In genomic region chr10:71284131-71284510, GRCm38 (mm10) we compare ENCODE assay signal across 8 mouse cellular contexts. TPM values are rescaled to one million over a fixed set of nuclear protein-coding genes. Genes with fewer than 3 reads are reported as not detected.
DNase-seq lines count a peak whose midpoint lies in the region; ATAC-seq and TF ChIP-seq lines count a peak whose summit lies in the region.

No protein-coding gene starts in this region.

- ATAC-seq in embryonic facial prominence, embryonic 13.5 days (ENCODE audit: insufficient number of reproducible peaks, insufficient read depth, low FRiP score, low TSS enrichment, low read depth): no peak
- ATAC-seq in intestine, embryonic 14.5 days (replicated peaks; ENCODE audit: low FRiP score, low TSS enrichment, low read depth): no peak
- no peak for ATAC-seq in neural tube, embryonic 12.5 days (ENCODE audit: low FRiP score, low read depth)

- H3K4me2 ChIP-seq in embryonic facial prominence, embryonic 13.5 days: peak overlapping the region; percentile 74
- H3K4me2 ChIP-seq in intestine, embryonic 14.5 days (ENCODE audit: low read length): peak overlapping the region; percentile 67
- H3K4me2 ChIP-seq in neural tube, embryonic 12.5 days (replicated peaks): peak overlapping the region; percentile 70

- peak overlapping the region; percentile 76 for H3K4me3 ChIP-seq in left cerebral cortex, adult 2 months
- peak overlapping the region; percentile 90 for H3K4me3 ChIP-seq in embryonic facial prominence, embryonic 13.5 days
- H3K4me3 ChIP-seq in intestine, embryonic 14.5 days (ENCODE audit: low read depth, low read length): peak overlapping the region; percentile 94
- H3K4me3 ChIP-seq in neural tube, embryonic 12.5 days: peak overlapping the region; percentile 89

- H3K9me3 ChIP-seq in embryonic facial prominence, embryonic 13.5 days: no peaks in the 10 kb centered on the region
- H3K9me3 ChIP-seq in intestine, embryonic 14.5 days (ENCODE audit: control insufficient read depth, low read length): no peaks in the 10 kb centered on the region
- no peaks in the 10 kb centered on the region for H3K9me3 ChIP-seq in neural tube, embryonic 12.5 days

- H3K27ac ChIP-seq in left cerebral cortex, adult 2 months: peak overlapping the region; percentile 90
- 0 out of 2 replicates have a peak overlapping the region, but pooled peaks have one; percentile 51 for H3K27ac ChIP-seq in embryonic facial prominence, embryonic 13.5 days
- peak overlapping the region; percentile 33; the same call in 1 of the 2 replicates for H3K27ac ChIP-seq in intestine, embryonic 14.5 days (ENCODE audit: low read depth)
- H3K27ac ChIP-seq in neural tube, embryonic 12.5 days: peak overlapping the region; percentile 60

- WGBS in embryonic facial prominence, embryonic 13.5 days: 13% methylated on average over 8 of the region's 8 CpGs
- WGBS in intestine, embryonic 14.5 days: 13% methylated on average over 8 of the region's 8 CpGs
- WGBS in neural tube, embryonic 12.5 days: 9% methylated on average over 8 of the region's 8 CpGs

- peaks cover 22% of the 10 kb centered on the region for H3K4me1 ChIP-seq in embryonic facial prominence, embryonic 13.5 days
- peaks cover 16% of the 10 kb centered on the region for H3K4me1 ChIP-seq in intestine, embryonic 14.5 days (replicated peaks; ENCODE audit: control insufficient read depth, insufficient read depth, low read length)
- H3K4me1 ChIP-seq in neural tube, embryonic 12.5 days: peaks cover 23% of the 10 kb centered on the region

- intact Hi-C loops in left cerebral cortex, adult 2 months (cut with DNase I): no loop called here
- intact Hi-C loops in left cerebral cortex, postnatal 14 days (cut with DNase I): no loop called here

- H3K9ac ChIP-seq in embryonic facial prominence, embryonic 13.5 days: peak overlapping the region; percentile 94
- H3K9ac ChIP-seq in intestine, embryonic 14.5 days (ENCODE audit: low read length): peak overlapping the region; percentile 91
- peak overlapping the region; percentile 95 for H3K9ac ChIP-seq in neural tube, embryonic 12.5 days

- 0 out of 2 replicates have a peak, but pooled peaks cover 5% of the 10 kb centered on the region for H3K27me3 ChIP-seq in embryonic facial prominence, embryonic 13.5 days
- no peaks in the 10 kb centered on the region for H3K27me3 ChIP-seq in intestine, embryonic 14.5 days (replicated peaks; ENCODE audit: control insufficient read depth, insufficient read depth, low read length)
- no peaks in the 10 kb centered on the region for H3K27me3 ChIP-seq in neural tube, embryonic 12.5 days (replicated peaks)

- H3K36me3 ChIP-seq in embryonic facial prominence, embryonic 13.5 days: no peaks in the 10 kb centered on the region
- peaks cover 5% of the 10 kb centered on the region; the same call in 1 of the 2 replicates for H3K36me3 ChIP-seq in intestine, embryonic 14.5 days (ENCODE audit: control insufficient read depth, insufficient read depth, low read length)
- no peaks in the 10 kb centered on the region for H3K36me3 ChIP-seq in neural tube, embryonic 12.5 days

- TF ChIP-seq CTCF in left cerebral cortex, adult 2 months (IDR thresholded peaks at IDR 0.05): no peak

- DNase-seq in left cerebral cortex, adult 2 months (ENCODE audit: extremely low spot score in 1 of 2, low spot score in 2 of 2): no peak
- DNase-seq in left cerebral cortex, adult 18-20 months (ENCODE audit: low spot score in 2 of 2): no peak
- DNase-seq in intestine, embryonic 14.5 days (ENCODE audit: low spot score): no peak
- DNase-seq in left cerebral cortex, postnatal 14 days (ENCODE audit: low spot score in 2 of 2): no peak
- DNase-seq in layer of hippocampus, postnatal 10 days (ENCODE audit: low spot score in 2 of 2): no peak
- no peak for DNase-seq in thymus, postnatal 4 days

RNA-seq across cellular contexts. Expression of gene Ube2d1, which starts 0.9 kb away (rescaled TPM):
- 10 to 100 TPM; 49.6 to 50.7 TPM for total RNA-seq in left cerebral cortex, adult 2 months (2021)
- total RNA-seq in left cerebral cortex, adult 18-20 months (2021): 10 to 100 TPM; 44.0 to 49.7 TPM
- 73.6 and 80.4 TPM in 2 replicates for polyA plus RNA-seq in embryonic facial prominence, embryonic 13.5 days (2015; fragmentation: Nextera tagmentation; extraction: Ambion mirVana)
- polyA plus RNA-seq in intestine, embryonic 14.5 days (2014; fragmentation: Nextera tagmentation; extraction: Ambion mirVana): 75.8 and 87.0 TPM in 2 replicates
- 158 and 177 TPM in 2 replicates for polyA plus RNA-seq in neural tube, embryonic 12.5 days (2016; fragmentation: Nextera tagmentation; extraction: Ambion mirVana)
- 10 to 100 TPM; 60.3 to 62.5 TPM for total RNA-seq in left cerebral cortex, postnatal 14 days (2021)
- 10 to 100 TPM; 70.3 to 79.7 TPM for total RNA-seq in layer of hippocampus, postnatal 10 days (2021)

RNA-seq across cellular contexts. Expression of gene Tfam, which starts 46.0 kb away (rescaled TPM):
- 10 to 100 TPM; 34.0 to 41.1 TPM for total RNA-seq in left cerebral cortex, adult 2 months (2021)
- total RNA-seq in left cerebral cortex, adult 18-20 months (2021): 10 to 100 TPM; 39.5 to 45.9 TPM
- 75.4 and 80.5 TPM in 2 replicates for polyA plus RNA-seq in embryonic facial prominence, embryonic 13.5 days (2015; fragmentation: Nextera tagmentation; extraction: Ambion mirVana)
- polyA plus RNA-seq in intestine, embryonic 14.5 days (2014; fragmentation: Nextera tagmentation; extraction: Ambion mirVana): 74.2 and 85.2 TPM in 2 replicates
- polyA plus RNA-seq in neural tube, embryonic 12.5 days (2016; fragmentation: Nextera tagmentation; extraction: Ambion mirVana): 69.5 and 75.8 TPM in 2 replicates
- total RNA-seq in left cerebral cortex, postnatal 14 days (2021): 10 to 100 TPM; 36.0 to 40.0 TPM
- total RNA-seq in layer of hippocampus, postnatal 10 days (2021): 10 to 100 TPM; 40.7 to 47.3 TPM

Comparison
In these comparisons a context has a peak if more than half of its experiments do, and no peak if none do; other contexts are left out.
1. H3K27ac ChIP-seq: peak in every context shown above with its lines; median percentile 90 in left cerebral cortex, adult 2 months; 60 in neural tube, embryonic 12.5 days; 51 in embryonic facial prominence, embryonic 13.5 days; 33 in intestine, embryonic 14.5 days.